ENCODE assay signal across 8 mouse cellular contexts in the genomic region with DNA sequence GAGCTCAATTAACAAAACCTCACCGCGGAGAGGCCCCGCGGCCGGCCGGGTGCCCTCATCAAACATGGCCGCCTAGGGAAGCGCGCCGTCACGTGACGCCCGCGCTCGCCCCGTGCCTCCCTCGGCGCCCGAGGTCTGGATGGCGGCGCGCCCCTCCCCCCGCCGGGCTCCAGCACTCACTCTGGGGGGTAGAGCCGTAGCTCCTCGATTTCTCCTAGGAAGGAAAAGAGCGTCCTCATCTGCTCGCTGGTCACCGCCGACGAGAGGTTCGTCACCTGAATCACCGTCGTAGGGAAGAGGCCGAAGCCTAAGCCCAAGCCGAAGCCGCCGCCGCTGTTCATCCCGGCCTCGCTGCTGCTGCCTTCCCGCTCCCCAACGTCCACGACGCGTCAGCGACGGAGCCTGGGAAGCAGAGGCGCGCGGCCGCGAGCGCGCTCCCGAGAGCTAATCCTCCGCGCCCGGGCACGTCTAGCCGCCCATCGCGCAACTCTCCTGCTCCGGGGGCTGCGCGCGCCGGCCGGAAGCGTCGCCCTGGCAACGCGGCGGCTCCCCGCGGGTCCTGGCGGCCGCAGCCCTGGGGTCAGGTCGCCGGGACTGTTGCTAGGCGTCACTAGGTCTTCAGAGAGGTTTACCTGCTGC. TPM values are rescaled to one million over a fixed set of nuclear protein-coding genes. Genes with fewer than 3 reads are reported as not detected.
DNase-seq lines count a peak whose midpoint lies in the region; ATAC-seq and TF ChIP-seq lines count a peak whose summit lies in the region.

A gene (minus strand): TSS at position 490 of the 639 bp plus-strand sequence.

- no peaks in the 10 kb centered on the region for H3K27me3 ChIP-seq in heart, embryonic 10.5 days (ENCODE audit: insufficient read depth, poor library complexity, severe bottlenecking)
- no peaks in the 10 kb centered on the region for H3K27me3 ChIP-seq in kidney, embryonic 15.5 days

- H3K4me3 ChIP-seq in bone marrow macrophage, adult 2 months (ENCODE audit: insufficient read depth, low read length): peak within 1 kb of the TSS; percentile 91
- H3K4me3 ChIP-seq in embryonic fibroblast, embryonic 13.5 days (ENCODE audit: insufficient read depth, low read length): peak within 1 kb of the TSS; percentile 97
- peak within 1 kb of the TSS; percentile 86 for H3K4me3 ChIP-seq in heart, embryonic 10.5 days
- peak within 1 kb of the TSS; percentile 85 for H3K4me3 ChIP-seq in kidney, embryonic 15.5 days (replicated peaks)

- H3K27ac ChIP-seq in bone marrow macrophage, adult 2 months (ENCODE audit: insufficient read depth, low read depth, low read length): peak within 1 kb of the TSS; percentile 93
- H3K27ac ChIP-seq in embryonic fibroblast, embryonic 13.5 days (ENCODE audit: insufficient read depth, low read length): peak within 1 kb of the TSS; percentile 98
- H3K27ac ChIP-seq in heart, embryonic 10.5 days: peak within 1 kb of the TSS; percentile 99
- peak within 1 kb of the TSS; percentile 99 for H3K27ac ChIP-seq in kidney, embryonic 15.5 days

- no peak for TF ChIP-seq CTCF in bone marrow macrophage, adult 2 months (IDR thresholded peaks at IDR 0.05; ENCODE audit: low read depth, low read length)
- no peak for TF ChIP-seq CTCF in embryonic fibroblast, embryonic 13.5 days (IDR thresholded peaks at IDR 0.05; ENCODE audit: borderline replicate concordance, insufficient read depth, low read length)

- no peaks in the 10 kb centered on the region for H3K9me3 ChIP-seq in heart, embryonic 10.5 days
- no peaks in the 10 kb centered on the region for H3K9me3 ChIP-seq in kidney, embryonic 15.5 days (replicated peaks)

- DNase-seq in A20 (ENCODE audit: low read depth, low spot score) (peak; percentile 93), liver (peak; percentile 93)
- peak; percentile 96 for DNase-seq in heart, embryonic 10.5 days (ENCODE audit: low spot score)
- peak; percentile 88 to 95 for DNase-seq in spleen, postnatal 4 days (ENCODE audit: low spot score in 2 of 2)

- no peak for TF ChIP-seq POLR2A in bone marrow macrophage, adult 2 months (IDR thresholded peaks at IDR 0.05; ENCODE audit: borderline replicate concordance, low read depth, low read length)
- peak; percentile 90 for TF ChIP-seq POLR2A in embryonic fibroblast, embryonic 13.5 days (IDR thresholded peaks at IDR 0.05; ENCODE audit: low read depth, low read length)

- ATAC-seq in kidney, embryonic 15.5 days (replicated peaks; ENCODE audit: low FRiP score): peak; percentile 97
- peak; percentile 78 for ATAC-seq in monocyte, adult 5-6 weeks (replicated peaks; ENCODE audit: insufficient number of reproducible peaks, low FRiP score, low TSS enrichment, poor library complexity, severe bottlenecking)

- H3K36me3 ChIP-seq in heart, embryonic 10.5 days: peaks cover 8% of the 10 kb centered on the region; the same call in 1 of the 2 replicates
- 0 out of 2 replicates have a peak, but pooled peaks cover 4% of the 10 kb centered on the region for H3K36me3 ChIP-seq in kidney, embryonic 15.5 days

- peak within 1 kb of the TSS; percentile 65 for H3K4me2 ChIP-seq in kidney, embryonic 15.5 days

- H3K4me1 ChIP-seq in bone marrow macrophage, adult 2 months (ENCODE audit: control insufficient read depth, insufficient read depth, low read length): peaks cover 10% of the 10 kb centered on the region
- peaks cover 2% of the 10 kb centered on the region; the same call in 1 of the 2 replicates for H3K4me1 ChIP-seq in embryonic fibroblast, embryonic 13.5 days (ENCODE audit: control insufficient read depth, insufficient read depth, low read length)
- peaks cover 15% of the 10 kb centered on the region for H3K4me1 ChIP-seq in heart, embryonic 10.5 days
- peaks cover 20% of the 10 kb centered on the region for H3K4me1 ChIP-seq in kidney, embryonic 15.5 days

- WGBS in heart, embryonic 10.5 days: under 1% methylated on average over 81 of the region's 81 CpGs
- under 1% methylated on average over 81 of the region's 81 CpGs for WGBS in kidney, embryonic 15.5 days

- H3K9ac ChIP-seq in kidney, embryonic 15.5 days: peak within 1 kb of the TSS; percentile 91

RNA-seq across cellular contexts. Expression of the gene that starts here (rescaled TPM):
- 95.4 and 107 TPM in 2 replicates for polyA plus RNA-seq in bone marrow macrophage, adult 2 months (2012; ENCODE audit: insufficient read depth, insufficient read length, missing spikeins)
- 126 and 128 TPM in 2 replicates for polyA plus RNA-seq in embryonic fibroblast, embryonic 13.5 days (2011; ENCODE audit: insufficient read length, low read depth, missing spikeins)
- polyA plus RNA-seq in heart, embryonic 10.5 days (2016; fragmentation: Nextera tagmentation; extraction: Ambion mirVana): 58.3 and 63.2 TPM in 2 replicates
- polyA plus RNA-seq in kidney, embryonic 15.5 days (2015; fragmentation: Nextera tagmentation; extraction: Ambion mirVana): 88.3 and 95.2 TPM in 2 replicates
- total RNA-seq in monocyte, adult 5-6 weeks (2017): 61.2 to 70.2 TPM (median 66.8 TPM) in 3 replicates

Comparison
In these comparisons a context has a peak if more than half of its experiments do, and no peak if none do; other contexts are left out.
1. Peak in every context shown above with its lines: DNase-seq, ATAC-seq, H3K4me3 ChIP-seq and H3K27ac ChIP-seq.